Mouse (Mus musculus) naive thymus-derived CD4-positive, alpha-beta T cell, adult 2 months (primary cell): ENCODE measurements around the gene Mus81.

Experiments used
- DNase-seq: peaks from one replicate; pipeline ENCODE4 v3.0.0-alpha.2; 2011; ENCODE audit warnings: low read depth

Mus81 gene

DNA sequence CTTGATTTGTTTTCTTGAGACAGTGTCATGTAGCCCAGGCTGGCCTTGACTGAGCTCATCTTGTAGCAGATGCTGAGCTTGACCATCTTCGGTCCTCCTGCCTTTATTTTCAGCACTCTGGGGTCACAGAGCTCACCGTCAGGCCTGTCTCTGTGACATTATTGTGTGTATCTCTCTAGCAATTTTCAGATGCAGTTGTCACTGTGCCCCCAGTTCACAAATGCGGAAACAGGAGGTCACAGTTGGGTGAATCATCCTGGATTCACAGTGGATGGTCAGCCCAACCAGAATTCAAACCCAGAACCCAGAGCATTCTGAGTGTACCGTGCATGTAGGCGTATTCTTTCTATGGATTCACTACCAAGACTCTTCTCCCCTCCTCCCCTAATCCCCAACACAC is 42.5 kb downstream of the Mus81 start:
- no peak for DNase-seq

DNA sequence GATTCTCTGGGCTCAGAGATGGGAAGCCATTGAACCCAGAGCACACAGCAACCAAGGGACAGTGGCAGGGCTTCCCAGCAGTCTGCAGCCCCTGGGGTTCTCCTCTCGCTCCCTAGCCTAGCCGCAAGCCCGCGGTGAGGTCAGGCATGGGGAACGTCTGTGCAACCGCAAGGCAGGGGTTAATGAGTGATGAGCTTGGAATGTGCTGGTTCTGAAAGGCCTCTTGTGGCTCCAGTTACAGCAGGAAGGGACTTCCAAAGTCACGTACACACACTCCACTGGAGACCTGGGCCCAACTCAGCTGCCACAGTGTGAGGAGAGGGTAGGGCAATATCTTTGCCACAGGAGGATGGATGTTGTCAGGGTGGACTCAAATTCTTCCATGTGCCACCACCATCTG is 43.2 kb downstream of the Mus81 start:
- no peak for DNase-seq

DNA sequence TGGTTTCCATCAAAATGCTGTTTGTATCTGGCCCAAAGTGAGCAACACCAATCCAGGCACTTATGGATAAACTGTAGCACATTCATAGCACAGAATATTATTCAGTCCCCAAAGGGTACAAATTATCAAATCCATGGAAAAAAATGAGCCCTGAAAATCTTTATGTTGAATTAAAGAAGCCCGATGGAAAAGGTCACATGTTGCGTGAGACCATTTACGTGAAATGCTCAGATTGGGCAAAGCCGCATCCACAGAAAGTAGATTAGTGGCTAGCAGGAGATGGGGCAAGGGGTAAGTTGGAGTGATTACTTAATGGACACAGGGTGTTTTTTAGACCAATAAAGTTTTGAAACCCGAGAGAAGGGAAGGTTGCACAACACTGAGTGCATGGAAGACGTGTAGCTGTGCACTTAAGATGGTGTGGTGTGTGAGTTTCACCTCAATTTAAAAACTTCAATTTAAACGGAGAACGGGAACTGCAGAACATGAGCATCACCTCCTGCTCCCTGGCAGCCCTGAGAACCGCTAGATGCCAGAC is 43.8 kb downstream of the Mus81 start:
- DNase-seq: no peak

DNA sequence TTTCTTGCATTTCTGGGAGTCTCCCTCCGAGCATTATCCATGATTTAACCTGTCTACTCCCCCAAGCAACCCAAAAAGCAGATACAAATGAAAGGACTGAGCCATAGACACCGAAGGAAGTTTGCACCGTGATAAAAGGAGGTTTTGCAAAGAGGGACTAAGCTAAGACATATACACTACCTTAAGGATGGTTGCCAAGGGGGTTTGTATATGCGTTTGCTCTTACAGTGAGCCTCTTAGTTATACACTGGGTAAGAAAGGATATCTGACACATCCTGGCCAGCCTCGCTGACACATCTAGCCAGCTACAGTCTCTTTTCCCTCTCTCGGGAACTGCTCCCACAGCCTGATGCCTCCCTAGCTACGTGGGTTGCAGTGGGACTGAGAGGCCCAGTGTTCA is 54.3 kb downstream of the Mus81 start:
- no peak for DNase-seq

DNA sequence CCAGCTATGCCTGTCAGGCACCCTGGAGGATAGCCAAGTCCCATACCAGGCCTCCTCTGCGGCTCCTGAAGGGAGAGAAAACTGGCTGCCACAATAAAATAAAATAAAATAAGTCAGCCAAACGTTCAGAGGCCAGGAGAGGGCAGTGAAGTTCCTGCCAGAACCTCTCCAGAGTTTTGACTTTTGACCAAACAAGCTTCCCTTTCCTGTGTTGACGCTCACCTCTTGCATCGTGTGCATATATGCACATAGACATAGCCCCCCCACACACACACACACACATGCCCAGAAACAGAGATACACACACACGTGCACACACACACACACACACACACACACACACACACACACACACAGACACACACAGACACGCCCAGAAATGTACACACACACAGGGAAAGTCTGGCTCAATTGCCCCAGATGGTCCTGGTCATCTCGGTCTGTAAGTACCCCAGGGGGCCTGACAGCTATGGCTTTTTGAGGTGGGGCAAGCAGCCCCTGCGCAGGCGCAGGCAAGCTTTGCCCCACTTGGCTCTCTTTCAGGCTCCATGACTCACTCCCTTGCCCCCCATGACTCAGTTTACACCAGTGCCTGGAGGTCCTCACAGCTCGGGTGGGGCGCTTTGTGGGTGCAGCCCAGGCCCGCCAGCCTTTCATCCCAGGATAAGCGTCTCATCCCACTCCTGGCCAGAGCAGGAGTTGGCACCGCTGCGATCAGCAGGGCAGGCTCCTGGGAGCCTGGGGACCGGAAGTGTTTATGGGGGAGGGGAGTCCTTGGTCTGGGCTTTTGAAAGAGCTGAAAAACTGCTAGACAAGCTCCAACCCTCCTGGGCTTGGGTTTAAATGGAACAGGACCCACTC is 55.0 kb downstream of the Mus81 start:
- peak; percentile 80 for DNase-seq
